Mouse (Mus musculus) hematopoietic stem cell, adult 5-6 weeks (primary cell): ENCODE measurements around the gene Atf4. TPM values are rescaled to one million over a fixed set of nuclear protein-coding genes. Genes with fewer than 3 reads are reported as not detected.

Experiments
- ATAC-seq, 2 experiments: fragments of 125-278 bp in 1 of 2; replicated peaks in 1 of 2; 2 replicates each; pipeline ENCODE4 v1.8.0; 2016 to 2017; ENCODE audit warnings: inconsistent platforms in 2 of 2, mild to moderate bottlenecking in 2 of 2, moderate number of reproducible peaks in 2 of 2, low read depth in 1 of 2, moderate TSS enrichment in 1 of 2; ENCODE audit not compliant: low FRiP score in 2 of 2, poor library complexity in 2 of 2, severe bottlenecking in 2 of 2, insufficient read depth in 1 of 2, low TSS enrichment in 1 of 2
- total RNA-seq: library from RNA; stranded (forward); fragments of 172-1452, 232-1000 nt; gene quantifications from 2 replicates; pipeline ENCODE4 v1.2.3, GENCODE M21; 2017

Atf4 gene
- total RNA-seq, 1 experiment from 2014 or later = 332 TPM

GRCm38 (mm10) chr15:80233733-80234509 is 21.1 kb upstream of the Atf4 start, which contains the start of gene Mief1:
Gene Mief1, plus strand, starts transcription at chr15:80234018.
- ATAC-seq = peak; percentile 99

DNA sequence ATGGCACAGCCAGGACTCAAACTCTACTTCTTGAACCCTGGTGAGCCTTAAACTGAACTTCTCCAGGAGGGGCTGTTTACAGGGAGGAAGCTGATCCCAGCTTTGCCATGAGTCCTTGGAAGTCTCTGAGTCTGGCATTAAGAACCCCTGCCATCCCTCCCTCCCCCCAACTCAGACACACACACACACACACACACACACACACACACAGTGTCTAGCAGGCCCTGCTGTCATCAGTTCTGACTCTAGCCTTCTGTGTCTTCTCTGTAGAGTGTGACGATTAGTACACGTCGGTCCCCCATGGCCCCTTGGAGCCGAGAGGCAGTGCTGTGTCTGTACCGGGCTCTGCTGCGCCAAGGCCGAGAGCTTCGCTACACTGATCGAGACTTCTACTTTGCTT is 19.4 kb upstream of the Atf4 start, which contains the start of gene AC140267.1:
Gene AC140267.1 (plus strand): TSS at position 301 of the 400 bp plus-strand sequence.
- no peak for ATAC-seq

- ATAC-seq = no peak
Observed at GRCm38 (mm10) chr15:80248135-80248534, 6.8 kb upstream of the Atf4 start.

GRCm38 (mm10) chr15:80248596-80248995 is 6.4 kb upstream of the Atf4 start:
- no peak for ATAC-seq

GRCm38 (mm10) chr15:80249672-80250071 is 5.3 kb upstream of the Atf4 start:
- ATAC-seq = no peak

DNA sequence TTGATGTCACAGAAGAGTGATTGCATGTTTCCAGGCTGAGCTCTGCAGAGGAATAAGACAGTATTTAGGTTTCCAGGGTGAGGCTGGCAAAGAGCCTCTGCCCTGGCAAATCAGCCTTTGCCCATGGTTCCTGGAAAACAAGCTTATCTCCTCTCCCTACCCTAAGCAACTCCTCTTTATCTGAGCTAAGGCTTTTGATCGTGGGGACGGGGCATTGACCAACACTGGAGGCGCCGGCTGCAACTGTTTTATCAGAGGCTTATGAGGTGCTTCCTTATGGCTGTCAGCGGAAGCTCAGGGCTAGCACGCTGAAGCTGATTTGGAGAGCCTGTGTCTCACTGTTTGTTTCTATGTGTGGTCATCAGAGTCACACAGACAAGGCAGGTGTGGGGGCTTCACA is 4.4 kb upstream of the Atf4 start:
- no peak for ATAC-seq

DNA sequence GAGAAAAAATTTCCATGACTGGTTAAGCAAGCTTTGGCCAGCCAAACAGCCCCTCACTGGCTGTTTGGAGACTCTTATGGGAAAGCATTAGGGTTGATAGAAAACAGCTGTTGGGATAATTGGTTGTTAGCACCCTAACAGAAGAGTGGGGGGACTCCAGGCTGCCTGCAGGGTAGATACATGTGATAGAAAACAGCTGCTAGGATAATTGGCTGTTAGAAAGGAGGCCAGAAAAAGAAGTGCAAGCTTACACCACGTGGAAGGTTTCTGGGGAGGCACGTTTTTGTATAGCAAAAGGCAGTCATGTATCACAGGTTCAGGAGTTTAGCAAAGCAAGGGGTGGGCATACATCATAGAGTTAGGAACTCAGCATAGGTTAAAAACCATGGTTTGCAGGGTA is 1.5 kb upstream of the Atf4 start:
- ATAC-seq = no peak

DNA sequence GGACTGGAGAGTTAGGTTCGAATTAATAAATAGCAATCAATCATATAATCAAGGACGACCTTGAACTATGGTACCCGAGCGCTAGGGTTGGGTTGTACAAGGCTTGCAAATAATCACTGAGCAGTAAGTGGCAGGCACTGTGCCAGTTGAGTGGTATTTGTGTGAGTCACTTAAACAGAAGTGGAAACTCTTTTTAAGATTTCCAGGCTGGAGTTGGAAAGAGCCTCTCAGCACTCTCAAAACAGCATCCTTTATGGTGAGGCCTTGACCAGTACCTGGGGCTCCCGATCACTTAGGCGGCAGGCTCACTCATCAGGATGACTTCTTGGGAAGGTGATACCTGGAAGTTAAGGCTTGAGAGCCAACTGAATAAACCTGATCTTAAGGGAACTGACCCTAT is 777 bp upstream of the Atf4 start:
- no peak for ATAC-seq

GRCm38 (mm10) chr15:80255646-80256121 is 700 bp downstream of the Atf4 start:
- ATAC-seq = peak; percentile 25 to 26; a peak in 2 of 4 replicates

DNA sequence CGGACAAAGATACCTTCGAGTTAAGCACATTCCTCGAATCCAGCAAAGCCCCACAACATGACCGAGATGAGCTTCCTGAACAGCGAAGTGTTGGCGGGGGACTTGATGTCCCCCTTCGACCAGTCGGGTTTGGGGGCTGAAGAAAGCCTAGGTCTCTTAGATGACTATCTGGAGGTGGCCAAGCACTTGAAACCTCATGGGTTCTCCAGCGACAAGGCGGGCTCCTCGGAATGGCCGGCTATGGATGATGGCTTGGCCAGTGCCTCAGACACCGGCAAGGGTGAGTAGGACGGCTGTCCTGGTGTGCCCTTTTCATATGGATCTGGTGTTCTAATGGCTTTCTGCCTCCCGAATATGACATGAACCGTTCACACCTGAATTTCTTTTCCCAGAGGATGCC is 1.3 kb downstream of the Atf4 start:
- ATAC-seq = no peak

GRCm38 (mm10) chr15:80256656-80257601 is 1.9 kb downstream of the Atf4 start:
- no peak for ATAC-seq

DNA sequence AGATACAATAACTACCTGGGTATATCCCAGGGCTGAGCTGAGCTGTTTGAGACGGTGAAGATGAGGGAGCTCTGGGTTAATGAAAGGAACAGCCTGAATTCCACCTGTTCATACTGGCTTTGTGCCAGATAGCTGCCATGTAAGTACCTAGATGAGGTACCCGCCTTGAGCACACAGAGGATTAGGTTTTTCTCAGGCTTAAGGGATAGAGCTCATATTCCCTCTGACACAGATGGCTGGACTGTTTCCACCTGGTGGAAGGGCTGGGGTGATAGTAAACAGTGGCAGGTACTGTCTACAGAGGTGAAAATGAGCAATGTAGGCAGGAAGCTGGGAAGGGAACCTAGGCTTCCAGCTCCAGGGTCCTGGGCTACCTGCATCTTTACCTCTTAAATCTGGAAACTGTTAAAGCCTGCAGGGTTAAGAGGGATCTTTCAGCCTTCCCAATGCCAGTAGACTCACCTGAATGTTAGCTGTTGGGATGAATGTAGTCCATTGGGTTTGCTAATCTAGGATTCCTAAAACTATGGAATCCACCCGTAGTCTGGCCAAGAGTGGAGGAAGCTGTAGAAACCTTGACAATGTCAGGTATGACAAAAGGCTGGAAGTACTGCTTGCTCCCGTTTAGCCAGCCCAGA is 2.7 kb downstream of the Atf4 start:
- no peak for ATAC-seq

GRCm38 (mm10) chr15:80258240-80259170 is 3.5 kb downstream of the Atf4 start:
- no peak for ATAC-seq

GRCm38 (mm10) chr15:80259406-80260045 is 4.5 kb downstream of the Atf4 start:
- ATAC-seq = no peak

GRCm38 (mm10) chr15:80260677-80261076 is 5.7 kb downstream of the Atf4 start:
- ATAC-seq = peak in 1 of 2 experiments; percentile 32; a peak in 1 of 4 replicates

GRCm38 (mm10) chr15:80261100-80261499 is 6.1 kb downstream of the Atf4 start:
- ATAC-seq = no peak
